Mouse (Mus musculus): ENCODE results near the gene Rab7. TPM values are rescaled to one million over a fixed set of nuclear protein-coding genes. Genes with fewer than 3 reads are reported as not detected.
A peak's percentile ranks its signal among the peaks of the same experiment; 100 is the strongest.

Gene Rab7
- total RNA-seq, 2 experiments from 2014 or later, result 322 to 329 TPM

GRCm38 (mm10) chr6:88054081-88054835 lies 9.2 kb upstream of the Rab7 start:
- no peak for DNase-seq (ENCODE audit: low spot score in 2 of 2)

DNA sequence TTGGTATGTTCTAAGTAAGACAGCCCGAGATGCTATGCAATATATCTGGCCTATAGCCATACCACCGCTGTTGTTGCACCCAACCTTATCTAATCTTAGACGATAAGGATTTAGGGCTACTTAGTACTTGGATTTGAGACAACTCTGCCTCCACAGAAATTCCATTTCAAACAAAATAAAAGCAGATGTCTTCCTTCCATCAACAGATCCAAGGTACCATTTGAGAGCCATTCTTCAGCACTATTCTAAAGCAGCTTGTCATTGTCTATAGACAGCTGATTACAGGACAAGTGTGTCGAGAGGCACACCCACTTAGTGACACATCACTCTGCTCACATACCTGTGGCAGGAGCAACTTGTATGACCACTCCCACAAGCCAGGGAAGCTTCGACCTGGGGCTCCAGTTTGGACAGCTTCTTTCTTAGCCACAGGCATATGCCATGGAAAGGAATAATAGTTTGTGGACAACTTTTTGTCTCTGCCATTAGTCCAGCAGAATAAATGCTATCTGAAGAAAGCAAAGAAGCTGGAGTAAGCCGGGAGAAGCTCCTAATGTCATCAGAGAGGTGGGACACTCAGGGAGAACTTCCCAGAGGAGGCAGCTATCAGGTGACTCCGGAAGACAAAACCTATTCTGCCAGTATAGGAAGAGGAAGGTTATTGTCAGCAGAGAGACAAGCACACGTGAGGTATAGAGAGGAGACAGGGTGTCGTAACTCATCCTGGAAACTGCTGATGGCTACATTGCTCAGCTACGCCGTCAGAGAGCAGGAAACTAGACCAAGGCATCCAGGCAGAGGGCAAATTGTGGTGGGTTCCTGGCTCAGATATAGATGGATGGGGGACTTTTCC lies 8.4 kb upstream of the Rab7 start:
- no peak for DNase-seq (ENCODE audit: low spot score in 2 of 2)

DNA sequence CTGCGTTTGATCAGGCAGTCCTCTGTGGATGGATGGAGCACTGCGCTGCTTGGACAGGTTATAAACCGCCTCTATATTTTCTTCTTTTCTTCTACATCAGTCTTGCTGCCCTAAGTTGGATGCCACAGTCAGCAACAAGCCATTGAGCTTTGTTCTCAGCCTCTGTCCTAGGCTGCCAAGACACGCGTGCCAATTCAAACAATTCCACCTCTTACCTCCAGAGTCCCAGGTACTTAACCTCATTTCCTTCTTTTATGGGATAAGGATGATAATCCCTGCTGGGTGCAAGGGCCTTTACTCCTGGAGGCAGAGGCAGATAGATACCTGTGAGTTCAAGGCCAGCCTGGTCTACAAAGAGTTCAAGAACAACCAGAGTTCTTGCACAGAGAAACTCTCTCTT lies 6.1 kb upstream of the Rab7 start:
- no peak for DNase-seq (ENCODE audit: low spot score in 2 of 2)

- no peak for DNase-seq (ENCODE audit: low spot score in 2 of 2)
Observed at GRCm38 (mm10) chr6:88049008-88049407, 3.9 kb upstream of the Rab7 start.

DNA sequence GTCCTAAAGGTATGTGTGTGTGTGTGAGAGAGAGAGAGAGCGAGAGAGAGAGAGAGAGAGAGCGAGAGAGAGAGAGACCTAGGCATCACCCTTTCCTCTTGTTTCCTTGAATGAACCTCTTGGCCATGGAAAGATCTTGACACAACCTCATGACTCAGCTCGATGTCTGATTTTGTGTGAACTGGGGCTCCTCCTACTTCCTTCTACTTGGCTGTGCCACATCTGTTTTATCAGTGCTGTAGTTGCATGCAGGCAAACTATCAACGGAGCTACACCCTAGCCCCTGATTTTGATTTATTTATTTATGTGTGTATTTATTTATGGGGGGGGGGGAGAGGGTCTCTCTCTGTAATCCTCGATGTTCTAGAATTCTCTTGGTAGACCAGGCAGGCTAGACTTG lies 2.8 kb upstream of the Rab7 start:
- no peak for DNase-seq (ENCODE audit: low spot score in 2 of 2)

DNA sequence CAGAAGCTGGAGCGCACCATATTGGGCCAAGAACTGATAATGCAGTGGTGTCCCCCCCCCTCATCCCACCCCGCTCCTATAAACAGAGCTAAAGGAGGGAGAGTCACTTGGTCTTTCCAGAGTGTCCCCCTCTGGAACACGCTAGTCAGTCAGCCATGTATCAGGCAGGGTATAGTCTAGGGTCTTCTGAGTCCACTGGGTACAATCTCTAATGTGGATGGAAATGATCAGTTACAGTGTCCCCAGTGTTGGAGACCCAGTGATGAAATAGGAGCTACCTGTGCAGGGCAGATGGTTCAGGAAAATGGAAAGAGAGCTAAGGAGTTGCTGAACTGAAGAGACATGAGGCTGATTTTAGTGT lies 316 bp upstream of the Rab7 start:
- DNase-seq (ENCODE audit: low spot score in 2 of 2), result peak in 1 of 2 experiments; percentile 10

- DNase-seq (ENCODE audit: low spot score in 2 of 2), result no peak
Observed at GRCm38 (mm10) chr6:88044234-88044576, 865 bp downstream of the Rab7 start.

- no peak for DNase-seq (ENCODE audit: low spot score in 2 of 2)
Observed at GRCm38 (mm10) chr6:88042336-88042735, 2.7 kb downstream of the Rab7 start.

- DNase-seq (ENCODE audit: low spot score in 2 of 2), result peak in 1 of 2 experiments; percentile 29
Observed at GRCm38 (mm10) chr6:88041221-88041620, 3.8 kb downstream of the Rab7 start.

DNA sequence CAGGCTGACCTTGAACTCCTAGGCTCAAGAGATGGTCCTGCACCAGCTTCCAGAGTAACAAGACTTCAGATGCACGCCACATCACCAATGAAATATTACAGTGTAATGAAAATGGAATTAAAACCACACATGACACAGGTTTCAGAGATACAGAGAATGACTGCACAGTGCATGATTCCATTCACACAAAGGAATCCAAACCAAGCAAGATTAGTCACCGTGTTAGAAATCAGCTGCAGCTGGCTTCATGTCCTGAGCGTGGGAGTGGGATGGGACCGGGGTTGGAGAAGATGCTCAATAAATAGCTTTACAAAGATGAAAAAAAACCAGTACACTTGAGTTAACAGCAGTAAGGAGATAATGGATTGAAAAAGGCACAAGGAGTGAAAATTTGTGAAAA lies 5.6 kb downstream of the Rab7 start:
- DNase-seq (ENCODE audit: low spot score in 2 of 2), result peak; percentile 16 to 50

DNA sequence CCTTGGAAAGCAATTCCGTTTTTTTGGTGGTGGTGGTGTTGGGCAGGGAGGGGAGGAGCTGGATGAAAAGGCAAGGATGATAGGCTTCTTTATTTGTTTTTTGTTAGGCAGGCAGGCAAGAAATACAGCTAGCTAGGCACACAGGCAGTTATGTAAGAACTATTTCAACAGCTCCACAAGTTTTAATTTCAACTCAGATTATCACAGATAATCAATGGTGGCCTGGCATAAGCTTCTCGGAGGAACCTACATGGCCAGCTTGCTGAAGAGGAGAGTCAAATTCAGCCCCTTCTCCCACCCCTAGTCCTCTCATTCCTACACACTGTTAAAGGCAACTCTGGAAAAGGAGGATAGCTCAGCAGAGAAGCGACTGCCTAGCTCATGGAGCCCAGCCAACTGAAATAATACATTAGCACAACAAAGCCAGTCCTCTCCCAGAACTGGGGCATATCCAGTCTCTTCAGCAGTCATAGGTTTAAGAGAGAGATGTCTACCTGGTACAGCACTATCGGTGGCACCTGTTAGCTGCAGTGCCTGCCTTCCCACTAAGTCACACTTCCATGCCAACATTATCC lies 7.5 kb downstream of the Rab7 start:
- DNase-seq (ENCODE audit: low spot score in 2 of 2), result peak; percentile 9 to 72

GRCm38 (mm10) chr6:88033504-88033903 lies 11.6 kb downstream of the Rab7 start:
- DNase-seq (ENCODE audit: low spot score in 2 of 2), result no peak

DNA sequence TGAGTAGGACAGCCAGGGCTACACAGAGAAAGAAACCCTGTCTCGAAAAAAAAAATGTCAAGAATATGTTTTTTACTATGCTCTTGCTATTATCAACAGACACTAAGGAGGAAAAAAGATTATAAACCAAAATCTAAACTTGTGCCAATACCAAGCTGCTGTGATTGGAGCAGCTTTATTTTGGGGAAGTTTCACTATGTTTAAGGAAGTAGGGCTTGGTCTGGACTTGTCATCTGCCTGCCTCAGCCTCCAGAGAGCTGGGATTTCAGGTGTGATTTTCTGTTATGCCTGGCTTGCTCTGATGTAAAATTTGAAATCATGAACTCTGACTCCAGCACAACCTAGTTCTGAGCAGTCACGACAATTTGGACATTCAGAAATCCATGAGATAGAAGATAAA lies 14.6 kb downstream of the Rab7 start:
- DNase-seq (ENCODE audit: low spot score in 2 of 2), result no peak

DNA sequence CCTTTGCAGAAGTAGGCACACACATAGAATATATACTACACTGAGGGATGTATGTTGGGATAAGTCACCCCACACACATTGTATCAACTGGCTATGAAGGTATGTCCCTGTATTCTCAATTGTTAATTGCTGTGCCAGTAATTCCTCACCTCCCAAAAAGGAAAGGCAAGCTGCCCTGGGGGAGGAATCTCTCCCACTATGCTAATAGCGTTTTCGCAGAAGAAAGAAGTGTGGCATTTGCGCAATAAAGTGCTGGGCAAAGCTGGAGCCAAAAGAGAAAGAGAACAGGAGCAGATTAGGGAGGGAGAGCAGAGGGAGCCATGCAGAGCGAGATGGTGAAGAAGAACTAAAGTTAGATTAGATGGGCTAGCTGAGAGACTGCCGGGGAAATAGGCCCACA lies 17.7 kb downstream of the Rab7 start:
- DNase-seq (ENCODE audit: low spot score in 2 of 2), result peak; percentile 45 to 67

DNA sequence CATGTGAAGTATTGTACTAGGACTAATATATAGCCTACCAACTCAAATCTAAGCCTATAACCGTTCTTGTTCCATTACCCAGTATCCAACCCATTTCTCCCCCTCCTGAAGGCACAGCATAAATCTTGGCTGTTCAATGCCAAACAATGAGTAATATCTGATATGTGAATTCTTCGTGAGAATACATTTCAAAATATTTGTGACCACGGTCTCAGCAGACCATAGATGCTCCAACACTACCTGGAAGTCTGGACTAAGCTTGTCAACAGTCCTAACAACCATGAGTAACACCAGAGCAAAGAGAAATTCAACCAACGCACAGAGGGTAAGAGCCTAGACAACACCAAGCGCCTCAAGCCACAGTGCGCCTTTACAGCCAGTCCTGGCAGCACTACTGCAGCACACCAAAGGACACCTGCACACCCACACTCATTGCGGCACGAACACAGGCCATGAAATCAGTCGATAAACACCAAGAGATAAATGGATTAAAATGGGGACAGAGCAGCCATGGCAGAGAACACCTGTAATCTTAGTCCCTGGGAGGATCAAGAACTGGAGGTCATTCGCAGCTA lies 21.7 kb downstream of the Rab7 start:
- no peak for DNase-seq (ENCODE audit: low spot score in 2 of 2)

DNA sequence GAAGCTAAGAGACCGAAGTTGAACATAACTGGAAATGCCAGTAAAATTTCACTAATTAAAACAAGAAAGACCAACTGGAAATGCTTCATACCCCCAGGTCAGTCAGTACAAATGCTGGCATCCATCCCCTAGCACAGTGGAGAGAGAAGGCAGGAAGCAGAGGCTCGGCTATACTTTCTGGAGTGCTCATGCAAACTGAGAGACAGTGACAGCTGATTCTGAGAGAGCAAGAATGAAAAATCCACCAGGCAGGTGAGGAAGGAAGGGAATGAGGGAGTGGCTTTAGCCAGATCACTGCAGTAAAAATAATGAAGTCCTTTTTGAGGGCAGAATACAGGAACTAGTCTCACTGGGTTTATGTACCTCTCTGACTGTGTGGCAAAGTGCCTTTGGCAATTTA lies 25.9 kb downstream of the Rab7 start:
- no peak for DNase-seq (ENCODE audit: low spot score in 2 of 2)

DNA sequence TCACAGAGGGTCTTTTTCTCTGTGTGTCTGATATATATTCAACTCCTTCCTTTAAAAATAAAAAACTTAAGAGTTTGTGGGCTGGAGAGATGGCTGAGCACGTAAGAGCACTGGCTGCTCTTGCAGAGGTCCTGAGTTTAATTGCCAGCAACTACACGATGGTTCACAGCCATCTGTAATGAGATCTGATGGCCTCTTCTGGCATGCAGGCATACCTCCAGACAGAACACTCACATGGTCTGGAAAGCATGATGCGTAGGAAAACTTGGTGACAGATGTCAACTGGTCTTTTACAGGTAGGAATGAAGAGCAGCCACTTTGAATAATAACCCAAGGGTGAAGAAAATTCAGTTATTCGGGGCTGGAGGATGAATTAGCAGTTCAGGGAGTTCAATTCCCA lies 27.2 kb downstream of the Rab7 start:
- no peak for DNase-seq (ENCODE audit: low spot score in 2 of 2)

DNA sequence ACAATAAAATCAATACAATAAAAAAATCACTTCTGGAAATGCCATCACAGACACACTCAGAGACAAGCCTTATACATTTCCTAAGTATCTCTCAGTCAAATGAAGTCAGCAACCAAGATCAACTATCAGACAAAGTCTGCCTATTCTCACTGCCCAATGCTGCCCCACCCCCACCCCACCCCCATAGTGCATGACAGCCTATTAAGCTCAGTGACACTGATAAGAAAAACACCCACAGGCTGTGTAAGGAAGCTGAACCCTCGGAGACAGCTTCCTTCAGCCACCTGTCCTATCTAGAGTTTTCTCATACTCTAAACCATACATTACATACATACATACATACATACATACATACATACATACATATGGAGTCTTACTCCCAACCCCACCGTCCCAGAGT lies 29.3 kb downstream of the Rab7 start:
- no peak for DNase-seq (ENCODE audit: low spot score in 2 of 2)

- DNase-seq (ENCODE audit: low spot score in 2 of 2), result no peak
Observed at GRCm38 (mm10) chr6:88013456-88013855, 31.6 kb downstream of the Rab7 start.

- DNase-seq (ENCODE audit: low spot score in 2 of 2), result no peak
Observed at GRCm38 (mm10) chr6:88012601-88013000, 32.5 kb downstream of the Rab7 start.

- peak in 1 of 2 experiments; percentile 66 for DNase-seq (ENCODE audit: low spot score in 2 of 2)
Observed at GRCm38 (mm10) chr6:88011106-88011505, 34.0 kb downstream of the Rab7 start.

GRCm38 (mm10) chr6:88009209-88009608 lies 35.9 kb downstream of the Rab7 start:
- no peak for DNase-seq (ENCODE audit: low spot score in 2 of 2)
